Mouse (Mus musculus) CH12.LX (cell line): ENCODE data around the gene Tmem56. TPM values are rescaled to one million over a fixed set of nuclear protein-coding genes. Genes with fewer than 3 reads are reported as not detected.

Experiments
- DNase-seq: peaks from one replicate; pipeline ENCODE4 v3.0.0-alpha.2; 2013; ENCODE audit errors: extremely low read depth
- H3K27ac ChIP-seq: 2 replicates; pipeline ENCODE4 v1.5.1; 2012; ENCODE audit warnings: low read depth, mild to moderate bottlenecking, control low read depth, moderate library complexity; ENCODE audit not compliant: insufficient read depth
- H3K27me3 ChIP-seq: replicated peaks from 2 replicates; pipeline ENCODE3; 2012; ENCODE audit warnings: inconsistent platforms
- H3K36me3 ChIP-seq, 2 experiments: replicated peaks in 1 of 2; 2 replicates each; pipeline versions ENCODE3 to v1.6.1; 2012; ENCODE audit warnings: inconsistent platforms in 1 of 2, low read length in 1 of 2, mild to moderate bottlenecking in 1 of 2, mixed read lengths in 1 of 2, moderate library complexity in 1 of 2; ENCODE audit not compliant: control insufficient read depth in 1 of 2, insufficient read depth in 1 of 2
- H3K4me1 ChIP-seq, 2 experiments: 2 replicates each; pipeline ENCODE4 v1.6.1; 2012; ENCODE audit warnings: inconsistent platforms in 1 of 2, moderate library complexity in 1 of 2; ENCODE audit not compliant: insufficient read depth in 2 of 2, control insufficient read depth in 1 of 2
- H3K4me2 ChIP-seq: 2 replicates; pipeline ENCODE4 v1.6.1; 2012; ENCODE audit warnings: low read depth, mild to moderate bottlenecking, control low read depth; ENCODE audit not compliant: poor library complexity, insufficient read depth, severe bottlenecking
- H3K4me3 ChIP-seq, 3 experiments: fragments of 150-350 bp in 1 of 3; sonication (generic) in 1 of 3; replicated peaks in 1 of 3; 2 replicates each; pipeline versions ENCODE3 to v1.5.1; 2011 to 2012; ENCODE audit warnings: low read depth in 2 of 3, low read length in 2 of 3, mild to moderate bottlenecking in 2 of 3, moderate library complexity in 2 of 3, control low read depth in 1 of 3, improper control_type of control experiment in 1 of 3, inconsistent platforms in 1 of 3, mixed read lengths in 1 of 3; ENCODE audit not compliant: poor library complexity in 1 of 3
- H3K79me2 ChIP-seq: replicated peaks from 2 replicates; pipeline ENCODE4 v1.6.1; 2012; ENCODE audit warnings: mild to moderate bottlenecking, moderate library complexity; ENCODE audit not compliant: control insufficient read depth, poor library complexity, insufficient read depth, severe bottlenecking; ENCODE audit errors: extremely low read depth
- H3K9ac ChIP-seq: 2 replicates; pipeline ENCODE4 v1.6.1; 2012; ENCODE audit warnings: low read depth, mild to moderate bottlenecking, control low read depth, moderate library complexity; ENCODE audit not compliant: insufficient read depth
- H3K9me3 ChIP-seq: replicated peaks from 2 replicates; pipeline ENCODE3; 2012; ENCODE audit warnings: low read length, inconsistent platforms, mixed read lengths
- CHD1 ChIP-seq: IDR thresholded peaks from 2 replicates; pipeline ENCODE4 v1.6.1; 2012; ENCODE audit warnings: low read depth, low read length, improper control_type of control experiment, inconsistent platforms
- CTCF ChIP-seq, 2 experiments: IDR thresholded peaks in 1 of 2; conservative IDR thresholded peaks in 1 of 2; 2 replicates each; pipeline ENCODE4 v1.5.1; 2011 to 2012; ENCODE audit warnings: low read depth in 2 of 2, low read length in 2 of 2, improper control_type of control experiment in 1 of 2, inconsistent platforms in 1 of 2, mild to moderate bottlenecking in 1 of 2, moderate library complexity in 1 of 2
- EP300 ChIP-seq: IDR thresholded peaks from 2 replicates; pipeline ENCODE4 v1.6.1; 2011; ENCODE audit warnings: low read length, improper control_type of control experiment
- ETS1 ChIP-seq: conservative IDR thresholded peaks from 2 replicates; pipeline ENCODE4 v1.6.1; 2012; ENCODE audit warnings: low read depth, mild to moderate bottlenecking, inconsistent platforms, low read length, improper control_type of control experiment, moderate library complexity
- JUND ChIP-seq: conservative IDR thresholded peaks from 2 replicates; pipeline ENCODE4 v1.6.1; 2011; ENCODE audit warnings: low read depth, low read length, improper control_type of control experiment
- MAX ChIP-seq: IDR thresholded peaks from 2 replicates; pipeline ENCODE4 v1.6.1; 2011; ENCODE audit warnings: low read length, improper control_type of control experiment
- MAZ ChIP-seq: IDR thresholded peaks from 2 replicates; pipeline ENCODE4 v1.6.1; 2012; ENCODE audit warnings: low read depth, mild to moderate bottlenecking, inconsistent platforms, low read length, improper control_type of control experiment, moderate library complexity
- MEF2A ChIP-seq: IDR thresholded peaks from 2 replicates; pipeline ENCODE4 v1.6.1; 2014; ENCODE audit warnings: low read depth, mild to moderate bottlenecking, inconsistent platforms, low read length, improper control_type of control experiment, borderline replicate concordance
- NRF1 ChIP-seq: IDR thresholded peaks from 2 replicates; pipeline ENCODE4 v1.6.1; 2014; ENCODE audit warnings: low read depth, mild to moderate bottlenecking, inconsistent platforms, low read length, improper control_type of control experiment, moderate library complexity
- RCOR1 ChIP-seq: conservative IDR thresholded peaks from 2 replicates; pipeline ENCODE4 v1.6.1; 2012; ENCODE audit warnings: low read depth, mild to moderate bottlenecking, inconsistent platforms, low read length, improper control_type of control experiment
- SIN3A ChIP-seq: IDR thresholded peaks from 2 replicates; pipeline ENCODE4 v1.6.1; 2012; ENCODE audit warnings: low read length, improper control_type of control experiment, inconsistent platforms
- SMC3 ChIP-seq: IDR thresholded peaks from 2 replicates; pipeline ENCODE4 v1.6.1; 2011; ENCODE audit warnings: low read depth, low read length, improper control_type of control experiment
- TBP ChIP-seq: conservative IDR thresholded peaks from 2 replicates; pipeline ENCODE4 v1.6.1; 2011; ENCODE audit warnings: low read depth, low read length, improper control_type of control experiment
- TCF12 ChIP-seq: IDR thresholded peaks from 2 replicates; pipeline ENCODE4 v1.6.1; 2014; ENCODE audit warnings: low read depth, mild to moderate bottlenecking, inconsistent platforms, low read length, improper control_type of control experiment
- UBTF ChIP-seq: IDR thresholded peaks from 2 replicates; pipeline ENCODE4 v1.6.1; 2012; ENCODE audit warnings: low read depth, mild to moderate bottlenecking, inconsistent platforms, low read length, improper control_type of control experiment, moderate library complexity
- USF1 ChIP-seq: IDR thresholded peaks from 2 replicates; pipeline ENCODE4 v1.6.1; 2014; ENCODE audit warnings: low read depth, mild to moderate bottlenecking, inconsistent platforms, low read length, improper control_type of control experiment
- USF2 ChIP-seq: conservative IDR thresholded peaks from 2 replicates; pipeline ENCODE4 v1.6.1; 2011; ENCODE audit warnings: low read depth, low read length, improper control_type of control experiment
- ZC3H11A ChIP-seq: IDR thresholded peaks from 2 replicates; pipeline ENCODE4 v1.6.1; 2012; ENCODE audit warnings: low read depth, mild to moderate bottlenecking, inconsistent platforms, low read length, improper control_type of control experiment
- ZKSCAN1 ChIP-seq: IDR thresholded peaks from 2 replicates; pipeline ENCODE4 v1.6.1; 2012; ENCODE audit warnings: low read depth, inconsistent platforms, low read length, improper control_type of control experiment, borderline replicate concordance
- dilution Hi-C: fragments of 300-500 bp; cut with MboI; formaldehyde crosslinking; loops from 2 replicates; pipeline ENCODE4 v1.14.3; 2020; ENCODE audit warnings: low sequenced_read_pairs; ENCODE audit not compliant: extremely low pct_unique_long_range_greater_than_20kb, extremely low pct_ligation_motif_present
- in situ Hi-C: fragments of 300-500 bp; cut with MboI; formaldehyde crosslinking; loops from 3 replicates; pipeline ENCODE4 v1.14.3; 2019; ENCODE audit warnings: low sequenced_read_pairs, low pct_ligation_motif_present, low pct_unique_long_range_greater_than_20kb, mixed read lengths
- polyA plus RNA-seq: library from polyadenylated mRNA; unstranded; fragments of >175 nt; gene quantifications from 2 replicates; pipeline ENCODE4 v1.2.1, GENCODE M21; 2012; ENCODE audit warnings: low read depth; ENCODE audit not compliant: insufficient read length
- total RNA-seq, 2 experiments: library from RNA; depleted of rRNA; stranded (reverse); fragments of 300-350 nt in 1 of 2; fragments of >200 nt in 1 of 2; gene quantifications; 2 replicates each; pipeline ENCODE4 v1.2.3; 2012 to 2014

Gene Tmem56
- total and polyA plus RNA-seq, 3 experiments: not detected

DNA sequence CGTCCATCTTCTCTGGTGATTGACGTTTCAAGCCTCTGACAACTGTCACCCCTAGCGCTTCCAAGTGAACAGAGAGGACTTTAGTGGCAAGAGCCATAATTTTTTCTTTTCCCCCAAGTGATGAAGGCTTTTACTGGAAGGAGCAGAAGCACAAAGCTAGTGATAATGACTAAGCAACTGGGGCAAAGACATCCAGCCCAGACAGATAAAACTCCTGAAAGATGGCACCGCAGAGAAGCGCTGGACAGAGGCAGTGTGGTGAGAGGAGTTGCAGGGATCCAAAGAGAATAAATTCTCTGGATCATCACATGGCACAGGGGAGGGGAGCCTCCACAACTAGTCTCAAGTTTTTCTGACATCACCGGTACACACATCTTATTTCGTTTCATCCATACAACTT is 21.6 kb downstream of the Tmem56 start:
- Histone ChIP-seq H3K27me3 (no peaks in the 10 kb centered on the region), H3K4me3 (no peak overlapping the region), H3K9me3 (peaks cover 10% of the 10 kb centered on the region), H3K9ac (no peak overlapping the region), H3K4me2 (no peak overlapping the region), H3K36me3 (no peaks in the 10 kb centered on the region), H3K79me2 (no peaks in the 10 kb centered on the region), H3K4me1 (no peaks in the 10 kb centered on the region), H3K27ac (no peak overlapping the region)
- DNase-seq: no peak
- in situ Hi-C loops: no loop called here
- TF ChIP-seq EP300: no peak
- no peak for TF ChIP-seq CHD1
- TF ChIP-seq ZKSCAN1: no peak
- TF ChIP-seq NRF1: no peak
- TF ChIP-seq MEF2A: no peak
- TF ChIP-seq ETS1: no peak
- TF ChIP-seq RCOR1: no peak
- no peak for TF ChIP-seq MAZ
- TF ChIP-seq ZC3H11A: no peak
- no peak for TF ChIP-seq TCF12
- TF ChIP-seq USF1: no peak
- dilution Hi-C loops: no loop called here

DNA sequence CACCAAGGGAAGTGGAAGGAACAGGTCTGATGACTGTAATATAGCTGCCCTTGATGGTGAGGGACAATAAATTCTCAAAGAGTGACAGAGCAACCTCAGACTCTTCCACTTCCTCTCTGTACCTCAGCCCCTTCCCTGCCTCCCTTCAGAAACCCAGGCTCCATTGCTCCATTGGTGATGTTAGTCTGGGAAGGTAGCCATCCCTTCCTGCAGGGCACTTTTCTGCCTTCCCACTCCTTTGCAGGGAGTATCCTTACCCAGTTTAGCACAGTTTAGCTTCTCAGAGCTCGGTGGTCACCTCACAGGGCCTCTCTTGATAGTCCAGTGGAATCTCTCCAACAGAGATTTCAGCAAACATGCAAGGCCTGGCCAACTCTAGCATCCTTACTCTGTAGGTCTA is 22.1 kb downstream of the Tmem56 start:
- no peak for TF ChIP-seq USF2
- no peak for TF ChIP-seq JUND
- no peak for TF ChIP-seq SIN3A
- no peak for TF ChIP-seq MEF2A
- no peak for TF ChIP-seq UBTF
- no peak for TF ChIP-seq SMC3
- TF ChIP-seq TBP: no peak
- no peak for TF ChIP-seq MAX
- TF ChIP-seq CTCF (conservative IDR thresholded peaks at IDR 0.05 in 1 of 2, IDR thresholded peaks at IDR 0.05 in 1 of 2; ENCODE audit: low read depth in 2 of 2, low read length in 2 of 2): no peak
- no peak for TF ChIP-seq MAZ
- Histone ChIP-seq H3K4me2 (no peak overlapping the region), H3K27me3 (no peaks in the 10 kb centered on the region), H3K27ac (no peak overlapping the region), H3K9ac (no peak overlapping the region), H3K4me1 (no peaks in the 10 kb centered on the region), H3K79me2 (no peaks in the 10 kb centered on the region), H3K9me3 (peaks cover 10% of the 10 kb centered on the region), H3K4me3 (no peak overlapping the region), H3K36me3 (no peaks in the 10 kb centered on the region)
- in situ Hi-C loops: no loop called here
- dilution Hi-C loops: no loop called here
- DNase-seq: no peak
